Mouse (Mus musculus) gastrocnemius, postnatal 25 days (tissue): ENCODE data around the gene Hdac4. TPM values are rescaled to one million over a fixed set of nuclear protein-coding genes. Genes with fewer than 3 reads are reported as not detected.

Experiments used
- DNase-seq: peaks from one replicate; pipeline ENCODE4 v3.0.0; 2022
- total RNA-seq, 2 experiments: library from RNA; stranded (reverse); gene quantifications; 1 replicate in 1 of 2; 2 replicates in 1 of 2; pipeline ENCODE4 v1.2.3; 2021

Gene Hdac4
- total RNA-seq, 2 experiments from 2014 or later, result 48.2 to 56.6 TPM

- peak; percentile 29 for DNase-seq
These were observed 95.5 kb downstream of the Hdac4 start for GRCm38 (mm10) chr1:92099964-92100363.

- peak; percentile 89 for DNase-seq
These were observed 96.0 kb downstream of the Hdac4 start for GRCm38 (mm10) chr1:92099502-92099901.

GRCm38 (mm10) chr1:92098456-92098855, 97.0 kb downstream of the Hdac4 start:
- DNase-seq, result no peak

- DNase-seq, result no peak
These were observed 98.4 kb downstream of the Hdac4 start for GRCm38 (mm10) chr1:92096991-92097525.

GRCm38 (mm10) chr1:92092286-92092685, 103.2 kb downstream of the Hdac4 start:
- DNase-seq, result no peak

- DNase-seq, result no peak
These were observed 107.7 kb downstream of the Hdac4 start for GRCm38 (mm10) chr1:92087821-92088220.

- no peak for DNase-seq
These were observed 108.2 kb downstream of the Hdac4 start for GRCm38 (mm10) chr1:92087343-92087742.

- no peak for DNase-seq
These were observed 108.7 kb downstream of the Hdac4 start for GRCm38 (mm10) chr1:92086841-92087240.

- no peak for DNase-seq
These were observed 109.2 kb downstream of the Hdac4 start for GRCm38 (mm10) chr1:92086277-92086813.

GRCm38 (mm10) chr1:92084738-92085137, 110.8 kb downstream of the Hdac4 start:
- DNase-seq, result no peak

- DNase-seq, result no peak
These were observed 111.5 kb downstream of the Hdac4 start for GRCm38 (mm10) chr1:92084004-92084403.

GRCm38 (mm10) chr1:92082837-92083541, 112.5 kb downstream of the Hdac4 start:
- DNase-seq, result no peak

GRCm38 (mm10) chr1:92082156-92082836, 113.2 kb downstream of the Hdac4 start:
- DNase-seq, result no peak

- peak; percentile 41 for DNase-seq
These were observed 115.4 kb downstream of the Hdac4 start for GRCm38 (mm10) chr1:92079982-92080537.

GRCm38 (mm10) chr1:92075312-92075711, 120.2 kb downstream of the Hdac4 start:
- no peak for DNase-seq

GRCm38 (mm10) chr1:92074655-92075054, 120.8 kb downstream of the Hdac4 start:
- DNase-seq, result no peak

- no peak for DNase-seq
These were observed 125.4 kb downstream of the Hdac4 start for GRCm38 (mm10) chr1:92069932-92070677.

- DNase-seq, result no peak
These were observed 126.0 kb downstream of the Hdac4 start for GRCm38 (mm10) chr1:92069464-92069863.

- no peak for DNase-seq
These were observed 131.2 kb downstream of the Hdac4 start for GRCm38 (mm10) chr1:92064307-92064706.

GRCm38 (mm10) chr1:92063271-92063670, 132.2 kb downstream of the Hdac4 start:
- no peak for DNase-seq

GRCm38 (mm10) chr1:92061198-92062073, 134.1 kb downstream of the Hdac4 start:
- no peak for DNase-seq
